Mouse (Mus musculus): Measurements from ENCODE around the gene Zfp94.

Gene Zfp94

GRCm38 (mm10) chr7:24316567-24317092 lies at the start of gene Zfp94:
Gene Zfp94, minus strand, starts transcription at chr7:24316666.
- peak; percentile 96 to 98 for DNase-seq

- DNase-seq = no peak
Observed at GRCm38 (mm10) chr7:24365258-24366014, 49.0 kb upstream of the Zfp94 start.

- DNase-seq = peak; percentile 73 to 90
Observed at GRCm38 (mm10) chr7:24364827-24365226, 48.4 kb upstream of the Zfp94 start.

- peak in 1 of 2 experiments; percentile 32 for DNase-seq
Observed at GRCm38 (mm10) chr7:24363228-24363627, 46.8 kb upstream of the Zfp94 start.

- no peak for DNase-seq
Observed at GRCm38 (mm10) chr7:24361001-24361400, 44.5 kb upstream of the Zfp94 start.

- DNase-seq = peak in 1 of 2 experiments; percentile 27
Observed at GRCm38 (mm10) chr7:24359269-24359668, 42.8 kb upstream of the Zfp94 start.

GRCm38 (mm10) chr7:24357899-24358298 lies 41.4 kb upstream of the Zfp94 start:
- DNase-seq = no peak

- DNase-seq = no peak
Observed at GRCm38 (mm10) chr7:24356081-24356480, 39.6 kb upstream of the Zfp94 start.

- no peak for DNase-seq
Observed at GRCm38 (mm10) chr7:24355646-24356045, 39.2 kb upstream of the Zfp94 start.

GRCm38 (mm10) chr7:24348896-24349295 lies 32.4 kb upstream of the Zfp94 start, which contains the start of gene Lypd5:
Gene Lypd5, plus strand, starts transcription at chr7:24349196.
- DNase-seq = no peak

GRCm38 (mm10) chr7:24346444-24346843 lies 30.0 kb upstream of the Zfp94 start:
- no peak for DNase-seq

GRCm38 (mm10) chr7:24343701-24344272 lies 27.3 kb upstream of the Zfp94 start:
- no peak for DNase-seq

- DNase-seq = no peak
Observed at GRCm38 (mm10) chr7:24338241-24338640, 21.8 kb upstream of the Zfp94 start.

- peak; percentile 73 to 91 for DNase-seq
Observed at GRCm38 (mm10) chr7:24335699-24336309, 19.3 kb upstream of the Zfp94 start.

- DNase-seq = peak; percentile 6 to 43
Observed at GRCm38 (mm10) chr7:24333304-24333986, 17.0 kb upstream of the Zfp94 start, which contains the start of gene Tescl. Gene Tescl, minus strand, starts transcription at chr7:24333936.

GRCm38 (mm10) chr7:24327281-24327975 lies 11.0 kb upstream of the Zfp94 start:
- no peak for DNase-seq

- no peak for DNase-seq
Observed at GRCm38 (mm10) chr7:24326273-24327135, 10.0 kb upstream of the Zfp94 start.

- DNase-seq = no peak
Observed at GRCm38 (mm10) chr7:24325675-24326128, 9.2 kb upstream of the Zfp94 start.

GRCm38 (mm10) chr7:24325197-24325596 lies 8.7 kb upstream of the Zfp94 start:
- DNase-seq = peak in 1 of 2 experiments; percentile 23

GRCm38 (mm10) chr7:24322593-24322992 lies 6.1 kb upstream of the Zfp94 start:
- no peak for DNase-seq

GRCm38 (mm10) chr7:24318942-24319341 lies 2.5 kb upstream of the Zfp94 start:
- no peak for DNase-seq

All from kidney, postnatal 25 days (tissue).